Mouse (Mus musculus) kidney, postnatal 0 days (tissue): ENCODE results near the gene Slc35a1. TPM values are rescaled to one million over a fixed set of nuclear protein-coding genes. Genes with fewer than 3 reads are reported as not detected.
A peak's percentile ranks its signal among the peaks of the same experiment; 100 is the strongest.
"Not testable (repeated sequence)": the region's sequence is repeated elsewhere in the genome, so short reads cannot be mapped to it uniquely, and the experiment has no call there.

Experiments used
- ATAC-seq: fragments of 200-750 bp; cut with Nextera tagmentation; replicated peaks from 2 replicates; pipeline ENCODE4 v1.8.0; 2017; ENCODE audit warnings: low read depth, moderate number of reproducible peaks, moderate TSS enrichment, moderate library complexity; ENCODE audit not compliant: low FRiP score
- DNase-seq: peaks from one replicate; pipeline ENCODE4 v3.0.0-alpha.2; 2016; ENCODE audit warnings: low spot score
- H3K27ac ChIP-seq: fragments of 300-500 bp; sonication (generic); 2 replicates; pipeline ENCODE4 v1.5.1; 2014; ENCODE audit warnings: mild to moderate bottlenecking
- H3K27me3 ChIP-seq: fragments of 300-500 bp; sonication (generic); 2 replicates; pipeline ENCODE4 v1.6.1; 2014; ENCODE audit warnings: low read length, mixed read lengths; ENCODE audit not compliant: insufficient read depth
- H3K36me3 ChIP-seq: fragments of 300-500 bp; sonication (generic); 2 replicates; pipeline ENCODE4 v1.6.1; 2014; ENCODE audit warnings: low read length, mixed read lengths; ENCODE audit not compliant: insufficient read depth
- H3K4me1 ChIP-seq: fragments of 300-500 bp; sonication (generic); replicated peaks from 2 replicates; pipeline ENCODE4 v1.6.1; 2014; ENCODE audit warnings: antibody characterized with exemption, low read length, mixed read lengths; ENCODE audit not compliant: insufficient read depth
- H3K4me2 ChIP-seq: fragments of 300-500 bp; sonication (generic); 2 replicates; pipeline ENCODE4 v1.6.1; 2014; ENCODE audit warnings: mild to moderate bottlenecking, low read length, moderate library complexity, mixed read lengths
- H3K4me3 ChIP-seq: fragments of 300-500 bp; sonication (generic); replicated peaks from 2 replicates; pipeline ENCODE4 v1.5.1; 2014; ENCODE audit warnings: low read depth, low read length
- H3K9ac ChIP-seq: fragments of 300-500 bp; sonication (generic); 2 replicates; pipeline ENCODE4 v1.6.1; 2014; ENCODE audit warnings: low read depth, low read length
- H3K9me3 ChIP-seq: fragments of 300-500 bp; sonication (generic); replicated peaks from 2 replicates; pipeline ENCODE4 v1.6.1; 2016; ENCODE audit warnings: low read length, inconsistent platforms, mixed read lengths
- CTCF ChIP-seq: IDR thresholded peaks from 2 replicates; pipeline ENCODE4 v1.5.1; 2016; ENCODE audit warnings: antibody characterized with exemption, low read depth, mild to moderate bottlenecking, moderate library complexity
- WGBS: fragments of 180-500 bp; shearing (Covaris S2); extraction: QIAGEN DNeasy Blood & Tissue Kit; methylation state at CpG from one replicate; pipeline ENCODE4 v1.1.7; 2014; 5-methylcytosine and 5-hydroxymethylcytosine counted together
- polyA plus RNA-seq: library from polyadenylated mRNA; unstranded; fragments of >200 nt; fragmentation: Nextera tagmentation; extraction: Ambion mirVana; gene quantifications from 2 replicates; pipeline ENCODE4 v1.2.1, GENCODE M21; 2015

Gene Slc35a1
- 34.7 and 40.6 TPM in 2 replicates for polyA plus RNA-seq

GRCm38 (mm10) chr4:34686874-34687567, at the start of gene Slc35a1:
Gene Slc35a1 (minus strand): TSS chr4:34687438.
- DNase-seq: peak; percentile 96
- ATAC-seq: peak; percentile 98
- peak; percentile 26; the same call in 1 of the 2 replicates for TF ChIP-seq CTCF
- Histone ChIP-seq H3K4me2 (peak within 1 kb of the TSS; percentile 69), H3K9me3 (no peaks in the 10 kb centered on the region), H3K4me1 (0 out of 2 replicates have a peak, but pooled peaks cover 2% of the 10 kb centered on the region), H3K27me3 (no peaks in the 10 kb centered on the region), H3K27ac (peak within 1 kb of the TSS; percentile 90), H3K4me3 (peak within 1 kb of the TSS; percentile 83), H3K36me3 (no peaks in the 10 kb centered on the region), H3K9ac (peak within 1 kb of the TSS; percentile 86)
- WGBS: under 1% methylated on average over 65 of the region's 65 CpGs

GRCm38 (mm10) chr4:34734461-34734860, 47.2 kb upstream of the Slc35a1 start:
- no peak for TF ChIP-seq CTCF
- no peaks in the 10 kb centered on the region for H3K36me3 ChIP-seq
- WGBS: 75% methylated on average over 3 of the region's 3 CpGs
- H3K9me3 ChIP-seq: no peaks in the 10 kb centered on the region
- no peak for ATAC-seq
- no peak overlapping the region for H3K4me3 ChIP-seq
- H3K27me3 ChIP-seq: no peaks in the 10 kb centered on the region
- DNase-seq: no peak
- H3K9ac ChIP-seq: no peak overlapping the region
- no peak overlapping the region for H3K27ac ChIP-seq
- no peaks in the 10 kb centered on the region for H3K4me1 ChIP-seq
- no peak overlapping the region for H3K4me2 ChIP-seq

GRCm38 (mm10) chr4:34733415-34733814, 46.2 kb upstream of the Slc35a1 start:
- not testable (repeated sequence) for DNase-seq, H3K27me3 ChIP-seq, H3K9me3 ChIP-seq, H3K4me1 ChIP-seq, H3K36me3 ChIP-seq, H3K4me2 ChIP-seq, H3K9ac ChIP-seq, H3K27ac ChIP-seq, H3K4me3 ChIP-seq, ATAC-seq
- WGBS: 35% methylated on average over 2 of the region's 2 CpGs
- TF ChIP-seq CTCF: peak; percentile 54; the same call in 1 of the 2 replicates

- Histone ChIP-seq H3K4me3 (peak within 1 kb of the TSS; percentile 44), H3K36me3 (no peaks in the 10 kb centered on the region), H3K4me1 (no peaks in the 10 kb centered on the region), H3K27ac (no peak within 1 kb of the TSS), H3K9ac (no peak within 1 kb of the TSS; the same call in 1 of the 2 replicates), H3K27me3 (0 out of 2 replicates have a peak, but pooled peaks cover 3% of the 10 kb centered on the region), H3K9me3 (no peaks in the 10 kb centered on the region), H3K4me2 (peak within 1 kb of the TSS; percentile 85)
- under 1% methylated on average over 38 of the region's 38 CpGs for WGBS
- DNase-seq (peak; percentile 84), ATAC-seq (peak; percentile 96)
- no peak for TF ChIP-seq CTCF
Measured at GRCm38 (mm10) chr4:34729851-34730341, 42.7 kb upstream of the Slc35a1 start, which contains the start of gene Cfap206. Gene Cfap206 (minus strand): TSS chr4:34730206.

- H3K27ac ChIP-seq, DNase-seq, H3K9ac ChIP-seq, H3K27me3 ChIP-seq, ATAC-seq, H3K4me1 ChIP-seq, H3K9me3 ChIP-seq, H3K36me3 ChIP-seq, H3K4me3 ChIP-seq, H3K4me2 ChIP-seq: not testable (repeated sequence)
- 88% methylated on average over 3 of the region's 3 CpGs for WGBS
Measured at GRCm38 (mm10) chr4:34725710-34726109, 38.5 kb upstream of the Slc35a1 start.

- WGBS: 62% methylated on average over 4 of the region's 4 CpGs
- Histone ChIP-seq H3K27me3 (0 out of 2 replicates have a peak, but pooled peaks cover 3% of the 10 kb centered on the region), H3K4me2 (no peak overlapping the region), H3K9me3 (no peaks in the 10 kb centered on the region), H3K4me3 (no peak overlapping the region), H3K4me1 (no peaks in the 10 kb centered on the region), H3K9ac (no peak overlapping the region), H3K36me3 (no peaks in the 10 kb centered on the region), H3K27ac (no peak overlapping the region)
- no peak for TF ChIP-seq CTCF
- DNase-seq: no peak
- ATAC-seq: no peak
Measured at GRCm38 (mm10) chr4:34724306-34724705, 37.1 kb upstream of the Slc35a1 start.
